Mouse (Mus musculus): Measurements from ENCODE around the gene Ntan1. TPM values are rescaled to one million over a fixed set of nuclear protein-coding genes. Genes with fewer than 3 reads are reported as not detected.

Gene Ntan1
- polyA plus RNA-seq, 1 experiment: 34.8 TPM

Other genes with a start within 250 kb of the Ntan1 start
- gene Parn, start 150.7 kb upstream of the Ntan1 start, polyA plus RNA-seq (2012; rRNA removed): 7.5 and 7.6 TPM in 2 replicates
- 21.5 and 24.8 TPM in 2 replicates for gene Bfar, start 147.0 kb upstream of the Ntan1 start, polyA plus RNA-seq (2012; rRNA removed)
- 1.6 and 2.2 TPM in 2 replicates for gene 3110001I22Rik, start 146.9 kb upstream of the Ntan1 start, polyA plus RNA-seq (2012; rRNA removed)
- gene Pla2g10, start 87.9 kb upstream of the Ntan1 start, polyA plus RNA-seq (2012; rRNA removed): 14.4 and 18.5 TPM in 2 replicates
- 7.7 and 8.5 TPM in 2 replicates for gene Rrn3, start 38.1 kb upstream of the Ntan1 start, polyA plus RNA-seq (2012; rRNA removed)
- 235 and 281 TPM in 2 replicates for gene Pdxdc1, start 84.3 kb downstream of the Ntan1 start, polyA plus RNA-seq (2012; rRNA removed)
- 4.6 and 5.4 TPM in 2 replicates for gene Mpv17l, start 84.3 kb downstream of the Ntan1 start, polyA plus RNA-seq (2012; rRNA removed)
- 0.27 and 0.32 TPM in 2 replicates for gene 2900011O08Rik, start 167.8 kb downstream of the Ntan1 start, polyA plus RNA-seq (2012; rRNA removed)
- not detected in 2 replicates for gene Ifitm7, start 168.0 kb downstream of the Ntan1 start, polyA plus RNA-seq (2012; rRNA removed)